In genomic region chr5:20231908-20232307, GRCm38 (mm10) we compare ENCODE assay signal across 21 mouse cellular contexts.
DNase-seq lines count a peak whose midpoint lies in the region; ATAC-seq and TF ChIP-seq lines count a peak whose summit lies in the region.
"Had no signal": no experiment of that assay in that cellular context is flagged by ENCODE, and none has a peak within 500 bp of the region (broad histone marks: within the 10 kb centered on the region; RNA-seq: fewer than 3 reads in every experiment).

No protein-coding gene starts in this region.

- no peak for DNase-seq in frontal cortex, postnatal 36 days (ENCODE audit: low spot score in 2 of 2)
- DNase-seq in layer of hippocampus, adult 2 months (ENCODE audit: low spot score in 2 of 2) = no peak
- no peak for DNase-seq in layer of hippocampus, adult 11-12 months (ENCODE audit: low spot score)
- no peak for DNase-seq in left cerebral cortex, adult 2 months (ENCODE audit: extremely low spot score in 1 of 2, low spot score in 2 of 2)
- DNase-seq in left cerebral cortex, adult 18-20 months (ENCODE audit: low spot score in 2 of 2) = no peak
- DNase-seq in brain, adult 2 months (ENCODE audit: low read depth, low spot score) = peak; percentile 57
- no peak for DNase-seq in cerebellum, adult 8-10 months
- DNase-seq: adrenal gland, adult 2 months; adrenal gland, adult 8-10 months; adrenal gland, postnatal 10 days; adrenal gland, postnatal 14 days; adrenal gland, postnatal 25 days; adrenal gland, postnatal 36 days; B cell, adult 2 months; cerebellum, adult 11 months; cerebellum, adult 11-12 months; cerebellum, adult 18-20 months had no signal

- intact Hi-C loops in left cerebral cortex, adult 2 months (cut with DNase I) = no loop called here

- peak; percentile 60 for ATAC-seq in frontal cortex, adult (ENCODE audit: low TSS enrichment)
- ATAC-seq: activated CD4-positive, CD25-positive, alpha-beta regulatory T cell, adult 4 months; CD4-positive, CD25-positive, alpha-beta regulatory T cell, adult 4 months; Patski had no signal

- peak overlapping the region; percentile 47 for H3K27ac ChIP-seq in layer of hippocampus, adult 2 months
- peak overlapping the region; percentile 65 for H3K27ac ChIP-seq in left cerebral cortex, adult 2 months

- no peak overlapping the region for H3K4me3 ChIP-seq in layer of hippocampus, adult 2 months
- no peak overlapping the region for H3K4me3 ChIP-seq in left cerebral cortex, adult 2 months

- no peak for TF ChIP-seq CTCF in layer of hippocampus, adult 2 months (conservative IDR thresholded peaks at IDR 0.05)
- TF ChIP-seq CTCF in left cerebral cortex, adult 2 months (IDR thresholded peaks at IDR 0.05) = no peak
